In genomic region chr9:113566620-113567019, GRCm38 (mm10) we compare ENCODE assay signal across 23 mouse cellular contexts.
"Had no signal": no experiment of that assay in that cellular context is flagged by ENCODE, and none has a peak within 500 bp of the region (broad histone marks: within the 10 kb centered on the region; RNA-seq: fewer than 3 reads in every experiment).

No protein-coding gene starts in this region.

- H3K27me3 ChIP-seq: limb, embryonic 12.5 days; limb, embryonic 15.5 days; megakaryocyte, embryonic 14.5 days; midbrain, embryonic 13.5 days; neural tube, embryonic 15.5 days had no signal

- ATAC-seq: inflammation-experienced regulatory T-cells, adult 6 months; intestine, embryonic 16.5 days; liver, postnatal 0 days; lung, postnatal 0 days; midbrain, embryonic 13.5 days; midbrain, embryonic 16.5 days had no signal

- H3K36me3 ChIP-seq: limb, embryonic 12.5 days; limb, embryonic 15.5 days; midbrain, embryonic 10.5 days; midbrain, embryonic 13.5 days; neural tube, embryonic 15.5 days had no signal

- H3K4me2 ChIP-seq: limb, embryonic 12.5 days; limb, embryonic 15.5 days; liver, embryonic 11.5 days; lung, embryonic 14.5 days; midbrain, embryonic 13.5 days; neural tube, embryonic 15.5 days had no signal

- DNase-seq: liver, postnatal 0 days; lung, embryonic 14.5 days; right cerebral cortex, adult 18-20 months; right cerebral cortex, postnatal 14 days; right cerebral cortex, postnatal 4 days; thymus, adult 2 months; thymus, postnatal 14 days; thymus, postnatal 4 days had no signal

- H3K4me3 ChIP-seq: limb, embryonic 12.5 days; limb, embryonic 15.5 days; megakaryocyte, embryonic 14.5 days; midbrain, embryonic 10.5 days; midbrain, embryonic 13.5 days; myocyte; neural tube, embryonic 15.5 days had no signal

- H3K9ac ChIP-seq: limb, embryonic 12.5 days; limb, embryonic 15.5 days; liver, embryonic 14.5 days; liver, postnatal 0 days; lung, embryonic 14.5 days; midbrain, embryonic 13.5 days; neural tube, embryonic 15.5 days had no signal

- H3K9me3 ChIP-seq: limb, embryonic 12.5 days; limb, embryonic 15.5 days; megakaryocyte, embryonic 14.5 days; midbrain, embryonic 10.5 days; midbrain, embryonic 13.5 days; neural tube, embryonic 15.5 days had no signal

- H3K4me1 ChIP-seq: limb, embryonic 15.5 days; megakaryocyte, embryonic 14.5 days; midbrain, embryonic 10.5 days; midbrain, embryonic 13.5 days; neural tube, embryonic 15.5 days had no signal

- H3K27ac ChIP-seq: limb, embryonic 12.5 days; limb, embryonic 15.5 days; liver, embryonic 14.5 days; macrophage; midbrain, embryonic 10.5 days; midbrain, embryonic 13.5 days; neural tube, embryonic 15.5 days; stomach, postnatal 0 days had no signal
